7 mouse cellular contexts compared by ENCODE assay signal in the genomic region with DNA sequence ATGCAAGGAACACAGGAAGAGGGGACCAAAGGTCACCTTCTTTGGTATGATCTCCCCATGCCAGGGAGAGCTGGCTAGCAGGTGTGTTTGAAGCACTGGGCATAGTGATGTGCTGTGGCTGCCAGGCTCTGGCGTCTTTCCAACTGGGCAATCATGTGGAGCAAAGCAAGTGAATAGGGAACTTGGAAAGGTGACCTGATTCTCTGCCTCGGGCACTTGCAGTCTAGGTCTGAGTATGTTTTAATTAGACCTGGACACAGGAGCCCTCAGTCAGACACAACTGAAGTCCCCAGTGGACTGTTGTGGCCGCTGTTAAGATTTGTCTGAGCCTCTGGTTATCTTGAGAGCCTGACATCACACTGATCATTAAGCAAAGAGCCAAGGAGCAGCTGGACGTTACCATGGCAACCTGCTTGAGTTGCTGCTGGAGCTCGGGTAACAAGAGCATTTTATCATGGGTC.
DNase-seq lines count a peak whose midpoint lies in the region; ATAC-seq and TF ChIP-seq lines count a peak whose summit lies in the region.

No protein-coding gene starts in this region.

- peaks cover 12% of the 10 kb centered on the region for H3K4me1 ChIP-seq in forebrain, postnatal 0 days (ENCODE audit: insufficient read depth)
- peaks cover 26% of the 10 kb centered on the region for H3K4me1 ChIP-seq in midbrain, embryonic 10.5 days
- H3K4me1 ChIP-seq in stomach, embryonic 16.5 days (ENCODE audit: control insufficient read depth, insufficient read depth, low read length) = peaks cover 10% of the 10 kb centered on the region

- H3K4me2 ChIP-seq in forebrain, postnatal 0 days (ENCODE audit: low read depth) = peak overlapping the region; percentile 4; the same call in 1 of the 2 replicates
- no peak overlapping the region for H3K4me2 ChIP-seq in stomach, embryonic 16.5 days (ENCODE audit: low read depth, low read length)

- H3K9ac ChIP-seq in forebrain, postnatal 0 days = no peak overlapping the region
- H3K9ac ChIP-seq in stomach, embryonic 16.5 days (ENCODE audit: low read length) = no peak overlapping the region

- H3K4me3 ChIP-seq in forebrain, postnatal 0 days (ENCODE audit: low read depth, low read length) = no peak overlapping the region
- H3K4me3 ChIP-seq in midbrain, embryonic 10.5 days = no peak overlapping the region
- H3K4me3 ChIP-seq in stomach, embryonic 16.5 days (replicated peaks; ENCODE audit: low read length) = no peak overlapping the region

- ATAC-seq in forebrain, postnatal 0 days = peak; percentile 80
- peak; percentile 66; the same call in 1 of the 2 replicates for ATAC-seq in stomach, embryonic 16.5 days (ENCODE audit: insufficient read depth, low FRiP score)

- TF ChIP-seq CTCF in forebrain, postnatal 0 days (IDR thresholded peaks at IDR 0.05; ENCODE audit: low read depth) = no peak

- no peaks in the 10 kb centered on the region for H3K36me3 ChIP-seq in forebrain, postnatal 0 days (ENCODE audit: insufficient read depth)
- no peaks in the 10 kb centered on the region for H3K36me3 ChIP-seq in midbrain, embryonic 10.5 days
- H3K36me3 ChIP-seq in stomach, embryonic 16.5 days (ENCODE audit: control insufficient read depth, insufficient read depth, low read length) = no peaks in the 10 kb centered on the region

- DNase-seq in adrenal gland, adult 18-20 months (ENCODE audit: low spot score in 2 of 2) = peak; percentile 39 to 40
- peak; percentile 68 for DNase-seq in cerebellum, adult 9-10 months
- peak; percentile 78 for DNase-seq in forebrain, postnatal 0 days
- DNase-seq in heart, postnatal 4 days = peak; percentile 85
- peak; percentile 60 to 64 for DNase-seq in layer of hippocampus, postnatal 10 days (ENCODE audit: low spot score in 2 of 2)
- DNase-seq in midbrain, embryonic 10.5 days (ENCODE audit: low spot score) = peak; percentile 79

- WGBS in forebrain, postnatal 0 days = 4% methylated on average over 5 of the region's 5 CpGs
- WGBS in midbrain, embryonic 10.5 days = 13% methylated on average over 5 of the region's 5 CpGs
- 12% methylated on average over 5 of the region's 5 CpGs for WGBS in stomach, embryonic 16.5 days

- H3K27me3 ChIP-seq in forebrain, postnatal 0 days (ENCODE audit: insufficient read depth, low read length) = no peaks in the 10 kb centered on the region
- peaks cover 68% of the 10 kb centered on the region for H3K27me3 ChIP-seq in midbrain, embryonic 10.5 days (ENCODE audit: low read depth, poor library complexity, severe bottlenecking)
- no peaks in the 10 kb centered on the region for H3K27me3 ChIP-seq in stomach, embryonic 16.5 days (ENCODE audit: control insufficient read depth, insufficient read depth, low read length)

- peak overlapping the region; percentile 40; the same call in 1 of the 2 replicates for H3K27ac ChIP-seq in forebrain, postnatal 0 days (ENCODE audit: low read depth, low read length)
- H3K27ac ChIP-seq in midbrain, embryonic 10.5 days (replicated peaks) = peak overlapping the region; percentile 65
- H3K27ac ChIP-seq in stomach, embryonic 16.5 days (ENCODE audit: low read length) = no peak overlapping the region

- H3K9me3 ChIP-seq in forebrain, postnatal 0 days (ENCODE audit: low read length) = no peaks in the 10 kb centered on the region
- no peaks in the 10 kb centered on the region for H3K9me3 ChIP-seq in midbrain, embryonic 10.5 days (replicated peaks)
- H3K9me3 ChIP-seq in stomach, embryonic 16.5 days (replicated peaks; ENCODE audit: control insufficient read depth, low read length) = no peaks in the 10 kb centered on the region
